Mouse (Mus musculus) embryo, embryonic 11.5 days (tissue): ENCODE results near the gene Cmtm5.

Experiments used
- DNase-seq: peaks from one replicate; pipeline ENCODE4 v3.0.0-alpha.2; 2012; ENCODE audit warnings: low read depth, low spot score

The Cmtm5 gene

DNA sequence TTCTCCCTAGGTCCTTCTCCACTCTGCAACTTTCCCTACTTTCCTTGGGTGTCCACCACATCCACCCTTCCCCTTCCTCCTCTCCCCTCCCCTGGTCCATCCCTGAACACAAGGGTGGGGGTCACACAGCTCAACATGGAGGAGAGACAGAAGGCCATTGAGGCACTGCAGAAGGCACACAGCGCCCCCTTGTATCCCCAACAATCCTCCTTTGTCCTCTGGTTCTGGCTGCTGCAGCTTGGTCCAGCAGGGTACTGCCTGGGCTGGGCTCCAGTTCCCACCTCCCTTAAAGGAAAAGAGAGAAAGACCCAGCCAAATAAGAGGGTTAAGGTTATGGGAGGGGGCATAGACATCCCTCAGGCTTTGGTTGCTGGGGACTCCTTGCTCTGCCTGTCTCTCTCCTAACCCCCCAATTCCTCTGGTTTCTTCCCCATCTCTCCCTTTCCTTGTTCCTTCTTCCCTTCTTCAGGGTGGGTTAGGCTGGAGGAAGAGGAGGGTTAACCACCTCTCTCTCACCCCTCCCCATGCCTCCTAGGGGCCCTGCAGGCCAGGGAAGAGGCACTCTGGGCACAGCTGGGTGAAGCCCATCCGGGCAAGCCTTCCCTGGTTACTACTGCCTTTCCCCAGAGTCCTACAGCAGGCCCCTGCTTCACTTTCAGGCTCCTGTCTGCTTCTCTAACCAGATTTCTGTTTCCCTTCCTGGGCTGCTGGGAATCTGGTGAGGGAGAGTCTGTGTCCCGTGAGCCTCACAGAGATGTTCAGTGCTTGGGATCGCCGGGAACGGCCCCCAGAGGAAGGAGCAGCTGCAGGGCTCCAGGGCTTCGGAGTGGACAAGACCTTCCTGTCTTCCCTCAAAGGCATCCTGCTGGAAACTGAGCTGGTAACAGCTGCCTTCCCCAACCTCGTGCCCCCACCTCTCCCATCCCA, at the start of gene Cmtm5:
Gene Cmtm5, plus strand, starts transcription at position 358 of the 927 bp plus-strand sequence.
- DNase-seq = no peak

DNA sequence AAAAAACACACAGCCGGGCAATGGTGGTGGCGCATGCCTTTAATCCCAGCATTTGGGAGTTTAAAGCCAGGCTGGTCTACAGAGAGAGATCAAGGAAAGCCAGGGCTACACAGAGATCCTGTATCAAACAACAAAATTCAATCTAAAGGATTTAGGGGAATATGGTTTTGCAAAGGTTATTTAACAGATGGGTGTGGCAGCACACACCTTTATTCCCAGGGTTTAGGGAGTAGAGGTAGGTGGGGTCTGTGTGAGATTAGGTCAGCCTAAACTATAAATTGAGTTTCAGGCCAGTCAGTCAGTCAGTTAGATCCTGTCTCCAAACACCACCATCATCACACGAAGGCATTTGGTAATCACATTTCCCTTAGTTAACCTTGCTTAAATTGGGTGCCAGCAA, 43.9 kb upstream of the Cmtm5 start, which contains the start of gene Pabpn1:
Gene Pabpn1, plus strand, starts transcription at position 301 of the 400 bp plus-strand sequence.
- no peak for DNase-seq

DNA sequence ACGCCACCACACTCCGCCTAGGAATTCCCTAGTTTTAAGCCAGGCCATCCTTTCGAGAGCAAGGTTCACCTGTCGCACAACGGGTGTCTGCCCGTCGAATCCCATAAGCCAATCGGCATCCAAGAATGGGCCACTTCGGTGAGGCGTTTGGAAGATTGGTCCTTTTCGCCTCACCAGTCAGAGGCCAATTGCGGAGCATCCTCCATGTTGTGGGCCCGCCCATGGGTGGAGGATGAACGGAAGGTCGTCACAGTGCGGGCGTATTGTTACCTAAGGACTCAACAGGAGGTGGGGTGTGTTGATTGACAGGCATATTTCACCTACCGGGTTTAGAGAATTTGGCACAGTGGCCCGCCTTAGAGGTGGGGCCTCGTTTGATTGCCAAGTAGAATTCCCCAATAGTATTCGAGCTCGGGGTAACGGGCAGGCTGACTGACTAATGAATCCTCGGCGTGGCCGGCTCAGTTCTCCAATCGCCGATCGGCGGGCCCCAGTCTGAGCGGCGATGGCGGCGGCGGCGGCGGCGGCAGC, 42.3 kb upstream of the Cmtm5 start:
- DNase-seq = peak; percentile 97

DNA sequence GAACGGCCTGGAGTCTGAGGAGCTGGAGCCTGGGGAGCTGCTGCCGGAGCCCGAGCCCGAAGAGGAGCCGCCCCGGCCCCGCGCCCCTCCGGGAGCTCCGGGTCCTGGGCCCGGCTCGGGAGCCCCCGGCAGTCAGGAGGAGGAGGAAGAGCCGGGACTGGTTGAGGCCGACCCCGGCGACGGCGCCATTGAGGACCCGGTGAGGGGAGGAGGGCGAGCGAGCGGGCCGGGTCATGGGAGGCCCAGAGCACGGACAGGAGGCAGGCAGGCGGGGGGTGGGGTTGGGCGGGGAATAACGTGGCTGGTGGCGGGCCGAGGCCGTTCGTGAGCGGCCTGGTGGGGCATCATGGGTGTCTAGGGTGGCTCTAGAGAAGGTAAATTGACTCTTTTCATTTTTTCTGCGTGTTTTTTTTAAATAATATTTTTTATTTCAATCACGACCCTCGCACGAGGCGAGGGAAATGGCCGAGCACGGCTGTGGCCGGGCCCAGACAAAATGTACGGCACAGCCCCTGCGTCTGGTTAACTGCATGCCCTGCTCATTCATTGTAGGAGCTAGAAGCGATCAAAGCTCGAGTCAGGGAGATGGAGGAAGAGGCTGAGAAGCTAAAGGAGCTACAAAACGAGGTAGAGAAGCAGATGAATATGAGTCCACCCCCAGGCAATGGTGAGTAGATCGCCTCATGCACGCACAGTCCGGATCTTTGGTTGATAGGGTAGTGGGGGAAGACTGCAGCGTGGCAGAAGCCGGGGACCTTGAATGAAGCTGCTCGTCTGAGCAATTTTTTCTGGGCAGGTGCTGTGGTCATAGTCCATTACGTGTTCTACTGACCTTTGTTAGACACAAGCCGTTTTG, 41.5 kb upstream of the Cmtm5 start:
- peak; percentile 22 for DNase-seq

DNA sequence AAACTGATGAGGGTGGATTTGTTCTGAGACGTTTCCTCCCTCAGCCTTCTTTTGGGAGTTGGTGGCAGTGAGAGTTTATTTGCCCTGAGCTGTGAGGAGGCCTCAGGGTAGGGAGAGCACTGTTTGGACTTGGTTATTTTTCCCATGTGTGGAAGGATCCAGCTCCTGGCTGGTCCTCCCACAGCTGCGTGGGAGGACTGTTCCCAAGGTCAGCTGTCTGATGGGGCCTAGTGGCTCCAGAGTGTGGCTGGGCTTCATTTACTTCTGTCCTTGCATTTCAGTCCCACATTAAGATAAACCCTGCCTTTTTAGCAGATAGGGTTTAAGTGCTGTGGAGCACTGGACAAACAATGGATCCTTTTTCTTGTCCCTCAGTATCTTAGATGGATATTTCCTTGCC, 38.6 kb upstream of the Cmtm5 start:
- no peak for DNase-seq

DNA sequence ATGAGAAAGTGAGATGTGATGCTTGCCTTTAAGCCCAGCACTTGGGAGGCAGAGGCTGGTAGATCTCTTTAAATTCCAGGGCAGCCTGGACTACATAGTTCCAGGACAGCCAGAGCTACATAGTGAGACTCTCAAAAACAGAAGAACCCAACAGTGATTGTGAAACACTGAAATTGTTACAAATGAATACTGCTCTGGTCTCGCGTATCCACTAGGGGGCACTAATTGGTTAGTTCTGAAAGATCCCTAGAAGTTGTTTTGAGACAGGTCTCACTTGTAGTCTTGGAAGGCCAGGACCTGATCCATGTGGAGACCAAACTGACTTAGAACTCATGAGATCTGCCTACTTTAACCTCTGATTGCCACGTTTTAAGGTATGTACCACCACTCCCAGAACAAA, 35.7 kb upstream of the Cmtm5 start:
- peak; percentile 69 for DNase-seq

DNA sequence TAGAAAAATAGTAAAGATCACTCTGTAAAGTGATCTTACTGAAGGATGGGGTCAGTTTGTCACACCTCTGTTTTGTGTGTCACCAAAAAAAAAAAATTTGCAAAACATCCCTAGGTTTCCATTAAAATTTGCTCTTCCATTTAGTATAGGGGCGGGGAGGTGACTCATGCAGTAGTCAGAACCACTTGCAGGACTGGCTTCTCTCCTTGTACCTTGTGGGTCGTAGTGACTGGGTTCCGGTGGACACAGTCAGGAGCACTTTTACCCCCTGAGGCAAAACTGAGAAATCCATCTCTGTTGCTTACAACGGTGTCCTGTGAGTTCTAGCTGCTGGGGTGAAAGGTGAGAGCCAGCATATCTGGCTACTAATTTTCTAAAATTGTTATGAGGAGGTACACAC, 32.4 kb upstream of the Cmtm5 start:
- no peak for DNase-seq

DNA sequence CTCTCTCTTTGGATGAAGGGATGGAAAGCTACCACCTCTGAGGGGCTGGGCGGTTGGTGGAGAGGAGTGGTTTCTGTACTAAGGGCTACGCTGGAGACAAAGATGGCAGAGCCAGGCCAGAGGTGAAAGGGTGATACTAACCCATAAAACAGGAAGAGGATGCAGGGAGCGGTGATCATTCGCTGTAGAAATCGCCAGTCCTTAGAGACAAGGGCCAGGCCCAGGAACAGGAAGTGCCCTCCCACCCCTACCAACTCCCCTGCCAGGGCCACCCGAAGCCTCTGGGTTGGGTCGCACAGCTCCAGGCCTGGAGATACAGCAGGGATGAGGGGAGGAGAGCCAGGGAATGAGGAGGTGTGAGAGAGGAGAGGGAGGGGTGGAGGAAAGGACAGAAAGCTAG, 27.4 kb upstream of the Cmtm5 start:
- no peak for DNase-seq

DNA sequence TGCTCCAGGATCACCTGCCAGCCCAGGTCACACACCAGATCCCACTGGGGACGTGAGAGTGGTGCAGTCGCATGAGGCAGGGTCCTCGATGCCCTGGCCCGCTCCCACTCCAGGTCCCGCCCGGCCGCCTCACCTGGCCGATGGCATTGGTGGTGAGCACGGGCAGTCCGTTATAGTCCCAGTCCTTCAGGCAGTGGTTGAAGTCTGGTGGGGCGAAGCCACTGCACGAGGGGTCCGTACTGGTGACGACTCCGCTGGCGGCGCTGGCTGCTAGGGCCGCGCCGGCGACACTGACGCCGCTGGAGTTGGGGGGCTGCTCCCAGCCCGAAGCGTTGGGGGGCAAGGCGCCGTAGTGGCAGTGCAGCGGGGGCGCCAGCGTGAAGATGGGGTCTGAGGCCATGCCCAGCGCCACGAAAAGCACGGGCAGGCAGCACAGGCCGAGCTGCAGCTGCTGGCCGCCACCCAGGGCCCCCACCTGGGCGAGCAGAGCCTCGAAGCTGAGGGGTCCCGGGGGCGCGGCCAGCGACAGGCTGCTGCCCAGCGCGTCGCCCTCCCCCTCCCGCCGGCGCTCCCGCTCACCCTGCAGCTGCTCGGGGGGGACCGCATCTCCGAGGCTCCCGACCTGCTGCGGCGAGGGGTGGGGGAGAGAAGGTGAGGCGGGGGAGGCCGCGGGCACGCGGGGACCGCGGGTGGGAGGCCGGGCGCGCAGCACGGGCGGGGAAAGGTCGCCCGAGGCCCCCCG, 23.8 kb upstream of the Cmtm5 start:
- DNase-seq = no peak

DNA sequence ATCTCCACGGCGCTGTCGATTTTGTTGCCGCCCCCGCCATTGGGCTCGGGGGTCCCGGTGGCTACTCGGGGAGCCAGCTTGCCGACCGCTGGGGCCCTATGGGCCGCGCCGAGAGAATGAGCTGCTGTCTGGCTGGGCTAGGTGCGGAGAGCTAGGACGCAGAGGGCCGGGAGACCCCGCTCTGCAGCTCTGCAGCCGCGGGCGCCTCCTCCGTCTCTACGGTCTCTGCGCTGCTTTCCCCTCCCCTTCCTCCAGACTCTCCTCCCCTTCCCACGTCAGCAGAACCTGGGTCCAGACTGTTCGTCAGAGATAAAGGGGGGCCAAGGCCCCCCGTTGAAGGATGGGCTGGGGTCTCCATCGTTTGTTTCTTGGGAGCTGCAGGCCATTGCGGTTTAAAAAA, 23.2 kb upstream of the Cmtm5 start, which contains the start of gene Slc22a17:
Gene Slc22a17, minus strand, starts transcription at position 247 of the 400 bp plus-strand sequence.
- DNase-seq = peak; percentile 71

DNA sequence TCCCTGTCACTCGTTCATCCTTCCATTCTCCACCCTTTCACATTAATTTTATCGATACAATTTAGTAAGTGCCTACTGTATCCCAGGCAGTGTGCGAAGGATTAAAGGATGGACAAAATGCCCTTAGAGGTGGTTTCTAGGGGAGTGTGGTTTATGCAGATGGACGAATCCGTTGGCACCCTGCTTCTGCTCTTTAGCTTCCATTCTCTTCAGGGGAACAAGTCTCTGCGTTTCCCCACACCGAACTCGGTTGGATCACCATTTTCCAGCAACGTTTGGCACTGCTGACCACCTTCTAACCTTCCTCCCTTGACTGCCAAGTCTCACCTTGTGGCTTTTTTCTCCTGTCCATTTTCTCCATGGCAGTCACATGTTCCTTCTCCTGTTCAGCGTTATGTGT, 22.7 kb upstream of the Cmtm5 start:
- DNase-seq = no peak

DNA sequence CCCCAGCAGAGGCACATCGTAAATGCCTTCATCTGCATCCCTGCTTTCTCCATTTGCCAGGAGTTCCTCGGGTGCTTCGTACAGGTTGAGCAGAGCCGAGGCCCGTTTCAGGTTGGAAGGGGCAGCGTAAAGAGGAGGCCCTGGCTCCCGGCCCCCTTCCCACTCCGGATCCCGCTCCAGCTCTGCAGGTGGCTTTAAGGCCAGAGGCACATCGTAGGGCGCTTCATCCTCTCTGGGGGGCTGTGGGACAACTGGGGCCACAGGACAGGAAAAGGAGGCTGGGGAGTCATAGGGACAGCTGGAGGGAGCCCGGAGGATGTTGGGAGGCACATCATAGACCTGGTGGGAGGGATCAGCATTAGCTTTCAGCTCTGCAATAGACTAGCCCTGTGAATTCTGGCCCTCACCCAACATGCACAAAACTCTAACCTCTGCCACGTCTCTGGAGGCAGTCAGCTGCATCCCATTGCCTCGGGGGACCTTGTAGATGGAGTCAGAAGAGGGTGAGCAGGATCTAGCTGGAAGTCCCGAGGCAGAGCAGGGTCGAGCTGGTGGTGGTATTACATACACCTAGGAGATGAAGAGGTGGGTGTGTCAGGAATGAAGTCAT, 15.9 kb upstream of the Cmtm5 start:
- DNase-seq = no peak

DNA sequence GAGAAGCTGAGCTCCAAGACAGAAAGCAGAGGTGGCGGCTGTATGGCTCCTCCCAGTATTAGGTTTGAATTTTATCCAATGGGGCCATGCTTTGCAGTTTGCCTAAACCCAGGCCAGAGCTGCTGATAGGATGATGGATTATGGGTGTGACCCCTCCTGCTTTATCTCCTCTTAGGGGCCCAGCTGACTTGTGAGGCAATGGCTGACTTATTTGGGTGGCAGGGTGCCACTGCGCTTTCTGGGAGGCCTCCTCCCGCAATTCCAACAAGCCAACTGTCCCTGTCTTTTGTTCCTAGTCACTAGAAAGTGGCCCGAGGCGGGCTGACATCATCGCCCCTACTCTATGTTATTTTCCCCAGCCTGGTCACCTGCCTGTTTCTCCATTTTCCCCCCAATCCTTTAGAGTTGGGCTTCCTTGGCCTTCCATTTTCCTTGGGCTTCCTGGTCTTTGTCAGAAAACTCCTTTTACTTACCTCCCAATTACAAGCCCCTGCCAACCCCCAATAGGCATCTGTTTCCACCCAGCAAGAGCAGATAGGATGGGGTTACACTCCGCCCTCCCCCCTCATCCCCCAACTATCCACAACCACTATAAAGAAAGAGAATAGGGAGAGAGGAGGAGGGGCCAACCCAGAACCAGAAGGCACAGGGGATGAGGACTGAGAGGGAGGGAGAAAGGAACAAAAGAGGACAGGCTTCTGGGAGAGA, 11.3 kb upstream of the Cmtm5 start:
- DNase-seq = peak; percentile 57

DNA sequence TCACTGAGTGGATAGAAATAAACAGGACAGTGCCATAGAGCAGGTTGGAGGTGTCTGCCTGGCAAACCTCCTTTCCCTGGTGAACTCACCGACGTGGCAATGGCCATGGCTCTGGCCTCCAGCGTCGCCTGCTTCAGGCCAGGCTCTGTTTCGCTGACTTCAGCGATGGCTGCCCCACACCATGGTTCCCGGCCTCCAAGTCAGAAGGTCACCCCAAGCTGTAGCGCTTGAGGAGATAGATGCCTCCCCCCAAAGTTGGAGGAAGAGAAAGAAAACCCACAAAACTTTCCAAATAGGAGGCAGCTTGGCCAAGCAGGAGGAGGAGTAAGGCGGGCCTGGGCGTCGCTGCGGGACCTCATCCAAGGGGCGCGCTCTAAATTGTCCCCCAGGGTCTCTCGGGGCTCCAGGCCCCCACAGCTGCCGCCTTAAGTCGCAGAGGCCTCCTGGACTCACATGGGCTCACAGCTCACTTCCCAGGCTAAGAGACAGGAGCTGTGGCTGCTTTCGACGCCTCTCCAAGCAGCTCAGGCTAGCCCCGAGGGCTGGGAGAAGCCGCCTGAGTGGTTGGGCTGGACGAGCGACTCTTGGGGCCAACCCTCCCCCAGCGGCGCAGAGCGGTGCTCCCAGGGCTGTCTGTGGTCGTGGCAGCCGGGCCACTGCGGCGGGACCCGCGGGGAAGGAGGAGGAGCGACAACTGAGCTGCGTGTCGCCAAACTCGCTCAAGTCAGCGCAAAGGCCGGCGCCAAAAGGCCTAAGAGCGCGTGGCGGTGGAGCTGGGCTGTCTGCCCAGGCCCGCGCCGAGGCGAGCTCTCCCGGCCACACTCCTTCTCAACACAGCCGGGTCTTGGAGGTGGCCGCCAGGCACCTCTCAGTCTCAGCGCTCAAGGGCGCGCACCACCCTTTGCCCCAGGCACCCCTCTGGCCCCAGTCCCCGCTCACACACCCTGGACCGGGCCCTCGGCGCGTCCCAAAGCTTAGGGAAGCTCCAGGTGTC, 10.4 kb upstream of the Cmtm5 start, which contains the start of gene Efs:
Gene Efs, minus strand, starts transcription at position 778 of the 994 bp plus-strand sequence.
- DNase-seq = peak; percentile 43

DNA sequence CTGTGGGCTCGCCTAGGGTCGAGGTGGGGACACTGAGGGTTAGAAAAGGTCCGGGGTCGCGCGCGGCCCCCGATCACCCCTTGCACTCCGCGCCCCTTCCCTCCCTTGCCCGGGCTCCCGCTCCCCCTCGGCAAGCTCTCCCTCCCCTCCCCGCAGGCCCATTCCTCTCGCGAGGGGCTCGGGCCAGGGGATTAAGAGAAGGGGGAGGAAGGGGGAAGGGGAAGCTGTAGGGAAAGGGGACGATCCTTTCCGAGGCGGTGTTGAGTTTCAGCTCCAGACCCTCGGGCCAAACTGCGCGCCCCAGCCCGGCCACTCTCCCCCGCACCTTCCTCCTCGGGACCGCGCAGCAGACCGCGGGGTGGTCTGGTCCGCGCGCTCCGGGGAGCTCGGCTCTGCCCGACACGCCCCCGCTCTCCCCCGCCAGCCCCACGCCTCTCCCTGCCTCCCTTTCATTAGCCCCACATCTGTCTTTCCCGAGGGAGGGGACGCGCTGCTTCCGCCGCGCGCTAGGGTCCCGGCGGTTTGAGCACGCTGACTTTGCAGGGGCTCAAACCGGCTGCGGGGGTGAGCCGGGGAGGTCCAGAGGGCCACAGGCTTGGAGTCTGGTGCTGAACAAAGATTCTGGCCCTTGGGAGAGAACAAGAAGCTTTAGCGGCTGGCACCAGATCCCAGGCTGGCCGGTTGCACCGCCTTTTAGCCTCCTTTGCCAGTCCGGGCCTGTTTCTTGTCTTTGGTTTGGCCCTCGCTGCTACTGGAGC, 9.5 kb upstream of the Cmtm5 start:
- peak; percentile 75 for DNase-seq

DNA sequence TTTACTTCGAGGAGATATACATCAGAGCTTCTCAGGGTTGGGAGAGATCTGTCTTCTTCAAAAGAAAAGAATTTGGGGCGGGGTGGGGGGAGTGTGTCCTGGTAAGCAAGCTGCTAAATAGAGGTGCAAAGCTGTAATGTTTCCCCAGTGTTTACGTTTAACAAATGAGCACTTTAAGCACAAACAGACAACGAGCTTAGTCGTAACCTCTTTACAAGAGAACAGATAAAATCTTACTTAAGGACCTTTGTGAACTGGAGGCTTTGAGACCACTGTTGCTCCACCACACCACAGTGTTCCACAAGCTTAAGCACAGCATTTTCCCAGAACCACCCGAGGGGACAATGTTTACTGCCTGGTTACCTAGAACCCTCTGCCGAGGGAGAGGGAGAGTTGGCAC, 8.8 kb upstream of the Cmtm5 start:
- no peak for DNase-seq

DNA sequence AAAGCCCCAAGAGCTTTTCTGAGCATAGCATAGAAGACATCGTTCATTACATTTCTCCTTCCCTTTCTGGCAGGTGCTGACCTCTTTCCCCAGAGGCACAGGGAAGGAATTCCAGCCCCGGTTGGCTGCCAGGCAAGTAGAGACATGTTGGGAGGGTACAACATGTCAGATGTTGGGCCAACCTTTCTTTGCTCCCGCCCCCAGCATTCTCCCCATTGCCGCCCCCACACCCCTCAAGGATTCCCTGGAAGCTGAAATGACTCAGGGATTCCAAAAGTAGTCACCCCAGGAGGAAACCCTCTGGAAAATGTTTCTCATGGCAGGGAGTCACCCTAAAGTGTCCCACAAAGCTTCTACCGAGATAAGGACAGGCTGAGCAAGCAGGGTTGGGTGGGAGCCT, 6.3 kb upstream of the Cmtm5 start:
- no peak for DNase-seq

DNA sequence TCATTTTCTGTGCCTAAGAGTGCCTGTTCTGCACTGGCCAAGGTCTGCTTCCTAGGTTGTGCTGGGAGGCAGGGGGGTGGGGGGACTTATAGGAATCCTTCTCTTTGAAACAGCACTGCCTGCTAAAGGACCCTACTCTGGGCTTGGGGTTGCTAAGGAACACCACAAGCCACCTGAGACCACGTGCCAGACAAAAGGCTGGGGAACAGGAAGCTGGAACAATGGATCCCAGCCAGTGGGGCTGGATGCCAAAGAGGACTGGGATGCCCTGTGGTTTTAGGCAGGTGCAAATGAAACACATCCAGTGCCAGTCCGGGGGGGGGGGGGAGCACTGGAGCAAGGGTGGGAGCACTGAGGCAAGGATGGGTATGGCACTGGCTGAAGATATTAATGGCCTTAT, 5.6 kb upstream of the Cmtm5 start:
- DNase-seq = no peak
